Mouse (Mus musculus) spleen, adult 2 months (tissue): Measurements from ENCODE around the gene Ano9. TPM values are rescaled to one million over a fixed set of nuclear protein-coding genes. Genes with fewer than 3 reads are reported as not detected.

Experiments used
- DNase-seq, 2 experiments: peaks; one replicate each; pipeline versions ENCODE4 v3.0.0 to v3.0.0-alpha.2; 2012 to 2021; ENCODE audit warnings: low spot score in 2 of 2, low read depth in 1 of 2
- H3K27ac ChIP-seq: fragments of 200-500 bp; 2 replicates; pipeline ENCODE4 v1.5.1; 2012; ENCODE audit warnings: low read length, inconsistent platforms; ENCODE audit not compliant: insufficient read depth
- H3K27me3 ChIP-seq: fragments of 200-500 bp; 2 replicates; pipeline ENCODE4 v1.6.1; 2012; ENCODE audit warnings: mild to moderate bottlenecking, moderate library complexity, low read length, inconsistent platforms; ENCODE audit not compliant: control insufficient read depth, insufficient read depth
- H3K36me3 ChIP-seq: fragments of 200-500 bp; 2 replicates; pipeline ENCODE4 v1.6.1; 2012; ENCODE audit warnings: mild to moderate bottlenecking, low read length, inconsistent platforms; ENCODE audit not compliant: control insufficient read depth, insufficient read depth
- H3K4me1 ChIP-seq: fragments of 200-500 bp; 2 replicates; pipeline ENCODE4 v1.6.1; 2011; ENCODE audit warnings: inconsistent platforms; ENCODE audit not compliant: control insufficient read depth, insufficient read depth, insufficient read length
- H3K4me3 ChIP-seq: fragments of 200-500 bp; 2 replicates; pipeline ENCODE4 v1.5.1; 2011; ENCODE audit warnings: mild to moderate bottlenecking, inconsistent platforms; ENCODE audit not compliant: insufficient read depth, insufficient read length; ENCODE audit errors: extremely low read depth
- CTCF ChIP-seq: fragments of 200-500 bp; IDR thresholded peaks from 2 replicates; pipeline ENCODE4 v1.5.1; 2011; ENCODE audit warnings: mild to moderate bottlenecking, inconsistent platforms; ENCODE audit not compliant: insufficient read depth, insufficient read length, insufficient replicate concordance; ENCODE audit errors: extremely low read depth
- POLR2A ChIP-seq: fragments of 200-500 bp; IDR thresholded peaks from 2 replicates; pipeline ENCODE4 v1.6.1; 2011; ENCODE audit warnings: low read depth, low read length, inconsistent platforms
- WGBS: fragments of 180-500 bp; shearing (Covaris S2); methylation state at CpG from one replicate; pipeline ENCODE4 v1.1.7; 2018; 5-methylcytosine and 5-hydroxymethylcytosine counted together
- polyA plus RNA-seq: library from polyadenylated mRNA; depleted of rRNA; stranded (reverse); fragments of >200 nt; gene quantifications from 2 replicates; pipeline ENCODE4 v1.2.3, GENCODE M21; 2012; rRNA removed

Gene Ano9
- polyA plus RNA-seq: 0.02 and 0.23 TPM in 2 replicates

GRCm38 (mm10) chr7:141117636-141118035, at the start of gene Ano9:
Gene Ano9, minus strand, starts transcription at chr7:141117806.
- Histone ChIP-seq H3K4me3 (no peak within 1 kb of the TSS), H3K4me1 (no peaks in the 10 kb centered on the region)

GRCm38 (mm10) chr7:141164850-141165249, 47.2 kb upstream of the Ano9 start:
- no peak overlapping the region for H3K27ac ChIP-seq
- H3K4me1 ChIP-seq: peaks cover 5% of the 10 kb centered on the region; the same call in 1 of the 2 replicates
- H3K27me3 ChIP-seq: no peaks in the 10 kb centered on the region
- 71% methylated on average over 6 of the region's 6 CpGs for WGBS
- no peak overlapping the region for H3K4me3 ChIP-seq
- peaks cover 41% of the 10 kb centered on the region for H3K36me3 ChIP-seq
- DNase-seq: no peak
- no peak for TF ChIP-seq POLR2A
- no peak for TF ChIP-seq CTCF

More at GRCm38 (mm10) chr7:141117636-141118035, at the start of gene Ano9:
- Histone ChIP-seq H3K27ac (no peak within 1 kb of the TSS), H3K36me3 (no peaks in the 10 kb centered on the region), H3K27me3 (no peaks in the 10 kb centered on the region)
- WGBS: 68% methylated on average over 9 of the region's 9 CpGs
- TF ChIP-seq CTCF (no peak), POLR2A (no peak)
- DNase-seq: no peak

- Histone ChIP-seq H3K4me1 (peaks cover 5% of the 10 kb centered on the region; the same call in 1 of the 2 replicates), H3K27ac (no peak overlapping the region), H3K27me3 (no peaks in the 10 kb centered on the region), H3K36me3 (peaks cover 43% of the 10 kb centered on the region), H3K4me3 (no peak overlapping the region)
- TF ChIP-seq POLR2A (no peak), CTCF (no peak)
- 97% methylated on average over 7 of the region's 7 CpGs for WGBS
- DNase-seq: no peak
Measured at GRCm38 (mm10) chr7:141164397-141164796, 46.8 kb upstream of the Ano9 start.

- peaks cover 14% of the 10 kb centered on the region for H3K36me3 ChIP-seq
- no peak overlapping the region for H3K27ac ChIP-seq
- DNase-seq: no peak
- 87% methylated on average over 9 of the region's 9 CpGs for WGBS
- TF ChIP-seq POLR2A (no peak), CTCF (no peak)
- H3K4me3 ChIP-seq: no peak overlapping the region
- H3K27me3 ChIP-seq: no peaks in the 10 kb centered on the region
- no peaks in the 10 kb centered on the region for H3K4me1 ChIP-seq
Measured at GRCm38 (mm10) chr7:141155362-141155761, 37.8 kb upstream of the Ano9 start.

- H3K4me3 ChIP-seq: no peak overlapping the region
- no peaks in the 10 kb centered on the region; the same call in none of the 2 replicates for H3K36me3 ChIP-seq
- no peaks in the 10 kb centered on the region for H3K4me1 ChIP-seq
- no peaks in the 10 kb centered on the region for H3K27me3 ChIP-seq
- 91% methylated on average over 4 of the region's 4 CpGs for WGBS
- H3K27ac ChIP-seq: no peak overlapping the region
- no peak for DNase-seq
- no peak for TF ChIP-seq CTCF
- TF ChIP-seq POLR2A: no peak
Measured at GRCm38 (mm10) chr7:141148639-141149038, 31.0 kb upstream of the Ano9 start.

GRCm38 (mm10) chr7:141147044-141147443, 29.4 kb upstream of the Ano9 start:
- no peaks in the 10 kb centered on the region; the same call in 1 of the 2 replicates for H3K36me3 ChIP-seq
- H3K4me1 ChIP-seq: no peaks in the 10 kb centered on the region
- H3K27me3 ChIP-seq: no peaks in the 10 kb centered on the region
- WGBS: 85% methylated on average over 6 of the region's 6 CpGs
- DNase-seq: no peak
- no peak for TF ChIP-seq CTCF
- TF ChIP-seq POLR2A: no peak
- no peak overlapping the region for H3K4me3 ChIP-seq
- H3K27ac ChIP-seq: no peak overlapping the region

- no peak overlapping the region for H3K27ac ChIP-seq
- no peaks in the 10 kb centered on the region for H3K27me3 ChIP-seq
- H3K4me3 ChIP-seq: no peak overlapping the region
- no peaks in the 10 kb centered on the region; the same call in 1 of the 2 replicates for H3K36me3 ChIP-seq
- no peaks in the 10 kb centered on the region for H3K4me1 ChIP-seq
- no peak for DNase-seq
- WGBS: 86% methylated on average over 12 of the region's 12 CpGs
- TF ChIP-seq CTCF: no peak
- no peak for TF ChIP-seq POLR2A
Measured at GRCm38 (mm10) chr7:141146043-141146595, 28.5 kb upstream of the Ano9 start.
